Mouse (Mus musculus): ENCODE results near the gene Jak3.

Jak3 gene

GRCm38 (mm10) chr8:71676020-71676741 lies at the start of gene Jak3:
Gene Jak3 (plus strand): TSS chr8:71676296.
- DNase-seq (ENCODE audit: extremely low spot score), result peak; percentile 57

- no peak for DNase-seq (ENCODE audit: extremely low spot score)
Measured at GRCm38 (mm10) chr8:71626753-71627152, 49.3 kb upstream of the Jak3 start.

- DNase-seq (ENCODE audit: extremely low spot score), result no peak
Measured at GRCm38 (mm10) chr8:71627265-71628099, 48.6 kb upstream of the Jak3 start.

GRCm38 (mm10) chr8:71628396-71629095 lies 47.5 kb upstream of the Jak3 start:
- DNase-seq (ENCODE audit: extremely low spot score), result no peak

GRCm38 (mm10) chr8:71629096-71629697 lies 46.9 kb upstream of the Jak3 start:
- peak; percentile 96 for DNase-seq (ENCODE audit: extremely low spot score)

- DNase-seq (ENCODE audit: extremely low spot score), result peak; percentile 60
Measured at GRCm38 (mm10) chr8:71629781-71630212, 46.3 kb upstream of the Jak3 start.

- no peak for DNase-seq (ENCODE audit: extremely low spot score)
Measured at GRCm38 (mm10) chr8:71630761-71631160, 45.3 kb upstream of the Jak3 start.

GRCm38 (mm10) chr8:71631897-71632296 lies 44.2 kb upstream of the Jak3 start:
- no peak for DNase-seq (ENCODE audit: extremely low spot score)

- DNase-seq (ENCODE audit: extremely low spot score), result peak; percentile 48
Measured at GRCm38 (mm10) chr8:71633164-71633563, 42.9 kb upstream of the Jak3 start.

GRCm38 (mm10) chr8:71633981-71634667 lies 42.0 kb upstream of the Jak3 start:
- peak; percentile 79 for DNase-seq (ENCODE audit: extremely low spot score)

- no peak for DNase-seq (ENCODE audit: extremely low spot score)
Measured at GRCm38 (mm10) chr8:71637149-71638095, 38.7 kb upstream of the Jak3 start.

- no peak for DNase-seq (ENCODE audit: extremely low spot score)
Measured at GRCm38 (mm10) chr8:71638321-71638720, 37.8 kb upstream of the Jak3 start.

- DNase-seq (ENCODE audit: extremely low spot score), result no peak
Measured at GRCm38 (mm10) chr8:71639318-71639717, 36.8 kb upstream of the Jak3 start.

GRCm38 (mm10) chr8:71645510-71645909 lies 30.6 kb upstream of the Jak3 start:
- DNase-seq (ENCODE audit: extremely low spot score), result no peak

- peak; percentile 66 for DNase-seq (ENCODE audit: extremely low spot score)
Measured at GRCm38 (mm10) chr8:71654600-71654999, 21.5 kb upstream of the Jak3 start.

GRCm38 (mm10) chr8:71657816-71658215 lies 18.3 kb upstream of the Jak3 start:
- no peak for DNase-seq (ENCODE audit: extremely low spot score)

- DNase-seq (ENCODE audit: extremely low spot score), result no peak
Measured at GRCm38 (mm10) chr8:71658515-71659049, 17.5 kb upstream of the Jak3 start.

- no peak for DNase-seq (ENCODE audit: extremely low spot score)
Measured at GRCm38 (mm10) chr8:71659751-71660150, 16.3 kb upstream of the Jak3 start.

GRCm38 (mm10) chr8:71660325-71661120 lies 15.6 kb upstream of the Jak3 start:
- peak; percentile 81 for DNase-seq (ENCODE audit: extremely low spot score)

Measured in embryo, embryonic 9.5 days (tissue).